Mouse (Mus musculus): ENCODE results near the gene Vps11.
"Not testable (repeated sequence)": the region's sequence is repeated elsewhere in the genome, so short reads cannot be mapped to it uniquely, and the experiment has no call there.

The Vps11 gene

GRCm38 (mm10) chr9:44361190-44361917 is at the start of gene Vps11:
Gene Vps11 (minus strand): TSS chr9:44361670.
- DNase-seq (ENCODE audit: low read depth, low spot score) = peak; percentile 95

- no peak for DNase-seq (ENCODE audit: low read depth, low spot score)
Measured at GRCm38 (mm10) chr9:44410647-44411336, 49.3 kb upstream of the Vps11 start.

- DNase-seq (ENCODE audit: low read depth, low spot score) = not testable (repeated sequence)
Measured at GRCm38 (mm10) chr9:44408693-44409092, 47.2 kb upstream of the Vps11 start.

GRCm38 (mm10) chr9:44407752-44408097 is 46.3 kb upstream of the Vps11 start:
- no peak for DNase-seq (ENCODE audit: low read depth, low spot score)

GRCm38 (mm10) chr9:44406906-44407751 is 45.7 kb upstream of the Vps11 start, which contains the start of the genes Rps25 and Trappc4:
Gene Rps25 (plus strand): TSS chr9:44407139.
Gene Trappc4 (minus strand): TSS chr9:44407600.
- peak; percentile 91 for DNase-seq (ENCODE audit: low read depth, low spot score)

- DNase-seq (ENCODE audit: low read depth, low spot score) = no peak
Measured at GRCm38 (mm10) chr9:44405011-44405410, 43.5 kb upstream of the Vps11 start.

- DNase-seq (ENCODE audit: low read depth, low spot score) = no peak
Measured at GRCm38 (mm10) chr9:44401081-44401480, 39.6 kb upstream of the Vps11 start.

- DNase-seq (ENCODE audit: low read depth, low spot score) = no peak
Measured at GRCm38 (mm10) chr9:44399795-44400114, 38.3 kb upstream of the Vps11 start.

GRCm38 (mm10) chr9:44399114-44399794 is 37.8 kb upstream of the Vps11 start:
- DNase-seq (ENCODE audit: low read depth, low spot score) = no peak

GRCm38 (mm10) chr9:44398551-44398950 is 37.1 kb upstream of the Vps11 start:
- no peak for DNase-seq (ENCODE audit: low read depth, low spot score)

GRCm38 (mm10) chr9:44398087-44398486 is 36.6 kb upstream of the Vps11 start:
- no peak for DNase-seq (ENCODE audit: low read depth, low spot score)

GRCm38 (mm10) chr9:44396684-44397411 is 35.4 kb upstream of the Vps11 start, which contains the start of gene Slc37a4:
Gene Slc37a4 (plus strand): TSS chr9:44396852.
- peak; percentile 84 for DNase-seq (ENCODE audit: low read depth, low spot score)

GRCm38 (mm10) chr9:44391466-44391865 is 30.0 kb upstream of the Vps11 start:
- DNase-seq (ENCODE audit: low read depth, low spot score) = peak; percentile 48

- no peak for DNase-seq (ENCODE audit: low read depth, low spot score)
Measured at GRCm38 (mm10) chr9:44389273-44389672, 27.8 kb upstream of the Vps11 start.

GRCm38 (mm10) chr9:44387221-44387620 is 25.8 kb upstream of the Vps11 start:
- DNase-seq (ENCODE audit: low read depth, low spot score) = no peak

GRCm38 (mm10) chr9:44384596-44384995 is 23.1 kb upstream of the Vps11 start:
- no peak for DNase-seq (ENCODE audit: low read depth, low spot score)

GRCm38 (mm10) chr9:44379862-44380261 is 18.4 kb upstream of the Vps11 start:
- DNase-seq (ENCODE audit: low read depth, low spot score) = no peak

GRCm38 (mm10) chr9:44379054-44379834 is 17.8 kb upstream of the Vps11 start, which contains the start of gene Hyou1:
Gene Hyou1 (plus strand): TSS chr9:44379490.
- DNase-seq (ENCODE audit: low read depth, low spot score) = peak; percentile 96

- DNase-seq (ENCODE audit: low read depth, low spot score) = no peak
Measured at GRCm38 (mm10) chr9:44378153-44378730, 16.8 kb upstream of the Vps11 start.

GRCm38 (mm10) chr9:44377335-44377734 is 15.9 kb upstream of the Vps11 start:
- not testable (repeated sequence) for DNase-seq (ENCODE audit: low read depth, low spot score)

Measured in embryo, embryonic 11.5 days (tissue).